Mouse (Mus musculus) lung, adult 18-20 months (tissue): Measurements from ENCODE around the gene Rpp30.

Experiments used
- DNase-seq, 2 experiments: peaks; one replicate each; pipeline ENCODE4 v3.0.0; 2022; ENCODE audit warnings: mixed read lengths in 2 of 2

Rpp30 gene

DNA sequence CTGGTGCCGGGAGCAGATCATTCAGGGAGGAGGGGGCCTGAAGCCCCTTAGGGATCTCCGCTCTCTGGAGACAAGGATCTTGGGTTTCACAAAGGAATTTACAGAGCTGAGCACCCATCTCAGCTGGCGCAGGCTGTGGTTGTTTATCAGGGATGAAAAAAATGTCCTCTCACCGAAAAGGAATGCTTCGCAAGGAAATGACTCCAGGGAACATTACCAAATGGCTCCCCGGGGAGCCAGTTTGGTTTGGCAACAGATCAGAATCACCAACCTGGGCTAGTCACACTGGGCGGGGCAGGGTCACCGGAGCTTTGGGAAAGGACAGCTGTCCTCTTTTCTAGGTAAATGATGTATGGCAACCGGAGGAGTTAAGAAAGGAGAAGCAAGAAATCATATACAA lies 45.7 kb downstream of the Rpp30 start:
- DNase-seq: peak; percentile 20 to 47

GRCm38 (mm10) chr19:36129643-36130042 lies 46.1 kb downstream of the Rpp30 start:
- peak in 1 of 2 experiments; percentile 7 for DNase-seq

DNA sequence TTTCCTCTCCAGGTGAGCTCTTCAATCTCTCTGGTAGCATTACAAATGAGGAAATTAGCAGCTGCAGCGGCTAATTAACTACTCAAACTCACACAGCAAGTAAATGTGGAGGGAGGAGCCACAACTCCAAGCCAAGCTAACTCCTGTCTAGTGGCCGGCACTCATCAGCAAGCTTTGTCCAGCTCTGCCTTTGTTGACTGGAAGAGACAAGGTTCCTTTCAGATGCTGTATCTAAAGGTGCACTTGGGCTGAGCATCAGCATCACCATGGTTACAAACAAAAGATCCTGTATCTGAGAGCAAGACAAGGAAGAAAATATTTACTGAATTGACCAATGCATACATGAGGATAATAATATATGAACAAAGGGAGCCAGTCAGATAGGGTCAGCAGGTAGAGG lies 46.7 kb downstream of the Rpp30 start:
- no peak for DNase-seq

- no peak for DNase-seq
Measured at GRCm38 (mm10) chr19:36131990-36132389, 48.5 kb downstream of the Rpp30 start.

DNA sequence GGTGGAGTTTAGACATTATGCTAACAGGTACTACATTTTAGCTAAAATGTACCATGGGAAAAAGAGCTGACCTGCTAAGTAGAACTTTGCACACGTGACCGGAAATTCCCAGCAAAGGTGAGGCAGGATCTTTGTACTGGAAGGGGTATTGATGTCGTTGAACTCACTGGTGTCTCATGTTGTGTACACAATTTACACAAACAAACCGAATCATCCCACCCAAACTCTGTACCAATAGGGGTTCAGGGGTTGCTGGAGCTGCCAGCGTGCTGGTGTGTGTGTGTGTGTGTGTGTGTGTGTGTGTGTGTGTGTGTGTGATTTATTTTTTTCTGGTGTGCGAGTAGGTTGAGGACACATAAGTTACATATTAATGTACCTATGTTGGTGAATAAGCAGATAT lies 49.5 kb downstream of the Rpp30 start:
- no peak for DNase-seq

- DNase-seq: no peak
Measured at GRCm38 (mm10) chr19:36133731-36134130, 50.2 kb downstream of the Rpp30 start.

- DNase-seq: no peak
Measured at GRCm38 (mm10) chr19:36143571-36143970, 60.1 kb downstream of the Rpp30 start.

- no peak for DNase-seq
Measured at GRCm38 (mm10) chr19:36148578-36148977, 65.1 kb downstream of the Rpp30 start.

DNA sequence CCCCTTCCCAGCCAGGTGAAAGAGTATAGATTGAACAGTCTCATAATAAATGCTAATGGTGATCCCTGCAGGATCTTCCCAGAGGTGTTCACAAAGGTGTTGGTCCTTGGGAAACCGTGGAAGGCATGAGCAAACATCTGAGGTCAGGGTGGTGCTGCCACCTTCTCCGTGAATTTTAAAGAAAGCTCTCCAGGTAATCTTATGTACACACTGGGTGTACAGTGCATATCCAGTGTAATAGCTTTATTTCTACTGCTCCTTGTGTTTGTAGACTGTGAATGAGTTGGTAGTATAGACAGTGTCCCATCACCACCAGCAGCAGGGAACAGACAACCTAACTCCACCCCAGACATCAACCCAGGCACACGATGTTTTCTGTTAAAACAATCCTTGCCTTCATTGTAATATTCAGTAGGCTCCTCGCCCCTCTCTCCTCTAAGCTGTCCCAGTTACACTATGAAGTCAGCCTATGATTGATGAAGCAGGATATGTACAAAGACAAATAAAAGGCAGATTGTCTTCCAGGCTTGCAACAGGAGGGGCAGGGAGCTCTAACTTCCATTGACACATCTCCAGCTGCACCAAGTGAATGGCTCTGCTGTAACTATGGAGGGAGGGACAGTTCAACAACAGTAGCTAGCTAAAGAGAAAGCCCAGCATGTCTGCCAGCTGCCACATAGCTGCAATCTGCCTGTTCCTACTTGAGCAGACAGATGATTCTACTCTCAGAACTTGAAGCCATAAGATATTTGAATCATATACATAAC lies 66.9 kb downstream of the Rpp30 start:
- no peak for DNase-seq
